Mouse (Mus musculus): ENCODE measurements at regions not wholly inside any gene's neighbourhood (a gene's known extent, or its start where the extent isn't known, plus 50 kb on each side); places are given as distances from the start of the nearest gene placed in this dataset.

DNA sequence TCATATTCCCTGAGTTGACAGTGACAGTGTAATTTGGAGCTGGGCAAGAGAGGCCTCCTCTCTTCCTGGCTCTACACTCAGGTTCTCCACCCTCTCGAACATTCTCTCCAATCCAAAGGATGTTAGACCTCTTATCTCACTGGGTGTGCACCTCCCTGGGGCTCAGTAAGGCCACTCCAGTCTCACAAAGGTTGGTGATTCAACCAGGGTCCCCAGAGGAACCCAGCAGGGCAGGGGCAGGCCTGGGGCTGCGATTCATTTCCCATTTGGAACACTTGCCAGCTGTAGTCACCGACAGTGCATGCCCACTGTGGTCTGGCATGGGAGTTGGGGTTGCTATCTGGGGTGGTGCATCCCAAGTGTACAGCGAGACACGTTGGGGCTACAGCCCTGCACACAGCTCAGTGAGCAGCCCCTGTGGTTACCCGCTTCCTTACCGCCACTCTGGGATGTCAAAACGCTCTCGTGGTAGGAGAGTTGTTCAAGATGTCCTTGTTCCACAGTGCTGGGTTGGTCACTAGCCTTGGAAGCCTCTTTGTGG lies 94.7 kb upstream of the 1600014C23Rik start:
- no peaks in the 10 kb centered on the region for H3K27me3 ChIP-seq (replicated peaks; ENCODE audit: control insufficient read depth, insufficient read depth, low read length)
- no peak overlapping the region for H3K4me3 ChIP-seq (ENCODE audit: insufficient read depth, low read depth, low read length)
- DNase-seq: no peak
- H3K4me1 ChIP-seq (ENCODE audit: control insufficient read depth, insufficient read depth, low read length): no peaks in the 10 kb centered on the region
- 90% methylated on average over 9 of the region's 9 CpGs for WGBS
- H3K36me3 ChIP-seq (ENCODE audit: control insufficient read depth, insufficient read depth, low read length): no peaks in the 10 kb centered on the region
- TF ChIP-seq POLR2A (IDR thresholded peaks at IDR 0.05; ENCODE audit: low read depth, low read length) (no peak), CTCF (conservative IDR thresholded peaks at IDR 0.05; ENCODE audit: insufficient read depth, insufficient read length, low read depth, low read length) (no peak)
- no peak overlapping the region for H3K27ac ChIP-seq (ENCODE audit: insufficient read depth, low read depth, low read length)

- WGBS: 88% methylated on average over 8 of the region's 8 CpGs
- no peak for DNase-seq
- Histone ChIP-seq H3K27me3 (replicated peaks; ENCODE audit: control insufficient read depth, insufficient read depth, low read length) (no peaks in the 10 kb centered on the region), H3K36me3 (ENCODE audit: control insufficient read depth, insufficient read depth, low read length) (no peaks in the 10 kb centered on the region), H3K4me1 (ENCODE audit: control insufficient read depth, insufficient read depth, low read length) (no peaks in the 10 kb centered on the region), H3K27ac (ENCODE audit: insufficient read depth, low read depth, low read length) (no peak overlapping the region), H3K4me3 (ENCODE audit: insufficient read depth, low read depth, low read length) (no peak overlapping the region)
- TF ChIP-seq CTCF (conservative IDR thresholded peaks at IDR 0.05; ENCODE audit: insufficient read depth, insufficient read length, low read depth, low read length) (no peak), POLR2A (IDR thresholded peaks at IDR 0.05; ENCODE audit: low read depth, low read length) (no peak)
These were observed 91.3 kb upstream of the 1600014C23Rik start for GRCm38 (mm10) chr17:45824977-45825376.

DNA sequence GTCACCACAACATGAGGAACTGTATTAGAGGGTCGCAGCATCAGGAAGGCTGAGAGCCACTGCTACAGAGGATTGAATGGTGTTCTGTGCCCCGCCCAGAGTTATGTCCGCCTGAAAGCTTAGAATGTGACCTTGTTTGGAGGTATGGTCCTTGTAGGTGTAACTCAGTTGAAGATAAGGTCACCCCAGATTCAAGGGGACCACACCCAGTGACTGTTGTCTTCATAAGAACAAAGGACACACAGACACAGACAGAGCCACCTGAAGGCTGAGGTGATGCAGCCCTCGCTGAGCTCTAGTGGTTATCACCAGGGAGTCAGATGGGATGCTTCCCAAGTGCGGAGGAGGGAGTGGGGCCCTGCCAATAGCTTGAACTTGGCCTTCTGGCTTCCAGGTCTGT lies 89.9 kb upstream of the 1600014C23Rik start:
- H3K36me3 ChIP-seq (ENCODE audit: control insufficient read depth, insufficient read depth, low read length): no peaks in the 10 kb centered on the region
- no peak overlapping the region for H3K4me3 ChIP-seq (ENCODE audit: insufficient read depth, low read depth, low read length)
- TF ChIP-seq POLR2A (IDR thresholded peaks at IDR 0.05; ENCODE audit: low read depth, low read length) (no peak), CTCF (conservative IDR thresholded peaks at IDR 0.05; ENCODE audit: insufficient read depth, insufficient read length, low read depth, low read length) (no peak)
- H3K4me1 ChIP-seq (ENCODE audit: control insufficient read depth, insufficient read depth, low read length): no peaks in the 10 kb centered on the region
- no peak for DNase-seq
- WGBS: 92% methylated on average over 5 of the region's 5 CpGs
- H3K27me3 ChIP-seq (replicated peaks; ENCODE audit: control insufficient read depth, insufficient read depth, low read length): no peaks in the 10 kb centered on the region
- H3K27ac ChIP-seq (ENCODE audit: insufficient read depth, low read depth, low read length): no peak overlapping the region

DNA sequence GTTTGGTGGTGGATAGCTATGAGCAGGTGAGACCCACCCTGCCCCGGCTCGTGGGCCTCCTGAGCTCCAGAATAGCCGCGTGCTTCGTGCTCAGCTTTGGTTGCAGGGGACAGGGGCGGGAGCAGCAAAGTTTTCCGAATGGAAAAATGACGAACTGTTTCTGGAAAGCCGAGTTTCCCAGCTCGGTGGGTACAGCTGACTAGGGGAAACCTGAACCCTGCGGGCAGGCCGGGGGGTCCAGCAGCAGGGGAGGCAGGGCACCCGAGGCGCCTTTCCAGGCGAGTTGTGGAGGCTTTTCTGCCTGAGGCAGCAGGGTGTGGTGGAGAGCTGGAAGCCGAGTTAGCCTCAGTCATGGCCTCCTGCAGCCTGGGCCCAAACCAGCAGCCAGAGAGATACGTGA lies 88.8 kb upstream of the 1600014C23Rik start:
- H3K36me3 ChIP-seq (ENCODE audit: control insufficient read depth, insufficient read depth, low read length): no peaks in the 10 kb centered on the region
- no peaks in the 10 kb centered on the region for H3K27me3 ChIP-seq (replicated peaks; ENCODE audit: control insufficient read depth, insufficient read depth, low read length)
- no peaks in the 10 kb centered on the region for H3K4me1 ChIP-seq (ENCODE audit: control insufficient read depth, insufficient read depth, low read length)
- no peak overlapping the region for H3K27ac ChIP-seq (ENCODE audit: insufficient read depth, low read depth, low read length)
- 62% methylated on average over 17 of the region's 17 CpGs for WGBS
- TF ChIP-seq POLR2A (IDR thresholded peaks at IDR 0.05; ENCODE audit: low read depth, low read length) (no peak), CTCF (conservative IDR thresholded peaks at IDR 0.05; ENCODE audit: insufficient read depth, insufficient read length, low read depth, low read length) (no peak)
- no peak for DNase-seq
- no peak overlapping the region for H3K4me3 ChIP-seq (ENCODE audit: insufficient read depth, low read depth, low read length)

GRCm38 (mm10) chr17:45821356-45821755 lies 87.7 kb upstream of the 1600014C23Rik start:
- no peak for TF ChIP-seq CTCF (conservative IDR thresholded peaks at IDR 0.05; ENCODE audit: insufficient read depth, insufficient read length, low read depth, low read length)
- TF ChIP-seq POLR2A (IDR thresholded peaks at IDR 0.05; ENCODE audit: low read depth, low read length): no peak
- no peaks in the 10 kb centered on the region for H3K36me3 ChIP-seq (ENCODE audit: control insufficient read depth, insufficient read depth, low read length)
- H3K27me3 ChIP-seq (replicated peaks; ENCODE audit: control insufficient read depth, insufficient read depth, low read length): no peaks in the 10 kb centered on the region
- H3K27ac ChIP-seq (ENCODE audit: insufficient read depth, low read depth, low read length): no peak overlapping the region
- H3K4me1 ChIP-seq (ENCODE audit: control insufficient read depth, insufficient read depth, low read length): no peaks in the 10 kb centered on the region
- DNase-seq: no peak
- no peak overlapping the region for H3K4me3 ChIP-seq (ENCODE audit: insufficient read depth, low read depth, low read length)
- 92% methylated on average over 7 of the region's 7 CpGs for WGBS

GRCm38 (mm10) chr17:45819143-45819542 lies 85.5 kb upstream of the 1600014C23Rik start:
- Histone ChIP-seq H3K4me1 (ENCODE audit: control insufficient read depth, insufficient read depth, low read length) (no peaks in the 10 kb centered on the region), H3K36me3 (ENCODE audit: control insufficient read depth, insufficient read depth, low read length) (no peaks in the 10 kb centered on the region), H3K27me3 (replicated peaks; ENCODE audit: control insufficient read depth, insufficient read depth, low read length) (no peaks in the 10 kb centered on the region), H3K27ac (ENCODE audit: insufficient read depth, low read depth, low read length) (no peak overlapping the region), H3K4me3 (ENCODE audit: insufficient read depth, low read depth, low read length) (no peak overlapping the region)
- WGBS: 88% methylated on average over 8 of the region's 8 CpGs
- TF ChIP-seq CTCF (conservative IDR thresholded peaks at IDR 0.05; ENCODE audit: insufficient read depth, insufficient read length, low read depth, low read length): no peak
- no peak for TF ChIP-seq POLR2A (IDR thresholded peaks at IDR 0.05; ENCODE audit: low read depth, low read length)
- DNase-seq: no peak

- WGBS: 66% methylated on average over 3 of the region's 3 CpGs
- no peak overlapping the region for H3K4me3 ChIP-seq (ENCODE audit: insufficient read depth, low read depth, low read length)
- H3K27ac ChIP-seq (ENCODE audit: insufficient read depth, low read depth, low read length): no peak overlapping the region
- no peaks in the 10 kb centered on the region for H3K27me3 ChIP-seq (replicated peaks; ENCODE audit: control insufficient read depth, insufficient read depth, low read length)
- no peak for TF ChIP-seq POLR2A (IDR thresholded peaks at IDR 0.05; ENCODE audit: low read depth, low read length)
- TF ChIP-seq CTCF (conservative IDR thresholded peaks at IDR 0.05; ENCODE audit: insufficient read depth, insufficient read length, low read depth, low read length): no peak
- no peak for DNase-seq
- H3K4me1 ChIP-seq (ENCODE audit: control insufficient read depth, insufficient read depth, low read length): no peaks in the 10 kb centered on the region
- H3K36me3 ChIP-seq (ENCODE audit: control insufficient read depth, insufficient read depth, low read length): no peaks in the 10 kb centered on the region
These were observed 82.9 kb upstream of the 1600014C23Rik start for GRCm38 (mm10) chr17:45816566-45816965.

All from kidney, adult 2 months (tissue).